Mouse (Mus musculus) retina, postnatal 1 day (tissue): Measurements from ENCODE around the gene Lrp2.
A peak's percentile ranks its signal among the peaks of the same experiment; 100 is the strongest.

Experiments used
- DNase-seq: peaks from one replicate; pipeline ENCODE4 v3.0.0-alpha.2; 2012

Lrp2 gene

GRCm38 (mm10) chr2:69585886-69586398, at the start of gene Lrp2:
Gene Lrp2, minus strand, starts transcription at chr2:69586065.
- peak; percentile 88 for DNase-seq

GRCm38 (mm10) chr2:69635064-69635701, 49.3 kb upstream of the Lrp2 start:
- peak; percentile 83 for DNase-seq

DNA sequence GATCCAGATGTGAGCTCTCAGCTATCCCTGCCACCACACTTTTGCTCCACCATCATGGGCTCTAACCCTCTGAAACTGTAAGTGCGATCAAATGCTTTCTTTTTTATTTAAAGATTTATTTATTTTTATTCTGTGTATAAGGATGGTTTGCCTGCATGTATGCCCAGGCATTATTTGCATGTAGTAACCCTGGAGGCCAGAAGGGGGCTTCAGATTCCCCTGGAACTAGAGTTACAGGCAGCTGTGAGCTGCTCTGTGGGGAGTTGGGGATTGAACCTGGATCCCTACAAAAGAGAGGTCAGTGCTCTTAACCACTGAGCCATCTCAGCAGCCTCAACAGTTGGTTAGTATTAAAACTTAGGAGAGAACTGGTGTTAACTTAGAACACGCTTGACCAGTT, 45.6 kb upstream of the Lrp2 start:
- DNase-seq = peak; percentile 45

DNA sequence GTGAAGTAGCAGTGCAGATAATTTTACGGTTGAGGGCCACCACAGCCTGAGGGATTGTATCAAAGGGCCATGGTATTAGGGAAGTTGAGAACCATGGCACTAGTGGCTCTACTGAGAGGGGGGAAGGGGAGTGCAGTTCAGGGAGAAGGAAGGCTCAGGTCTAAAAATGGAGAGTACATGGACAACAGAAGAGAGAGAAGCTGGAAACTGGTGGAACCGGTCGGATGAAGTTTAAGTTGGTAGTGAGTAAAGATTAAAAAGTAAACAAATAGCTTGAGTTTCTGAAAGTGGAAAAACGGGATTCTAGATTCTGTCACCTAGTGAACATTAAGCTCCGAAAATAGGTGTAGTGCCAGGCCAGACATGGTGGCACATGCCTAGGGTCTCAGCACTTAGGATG, 44.9 kb upstream of the Lrp2 start:
- no peak for DNase-seq

- DNase-seq = no peak
These were observed 44.0 kb upstream of the Lrp2 start for GRCm38 (mm10) chr2:69629914-69630313.

DNA sequence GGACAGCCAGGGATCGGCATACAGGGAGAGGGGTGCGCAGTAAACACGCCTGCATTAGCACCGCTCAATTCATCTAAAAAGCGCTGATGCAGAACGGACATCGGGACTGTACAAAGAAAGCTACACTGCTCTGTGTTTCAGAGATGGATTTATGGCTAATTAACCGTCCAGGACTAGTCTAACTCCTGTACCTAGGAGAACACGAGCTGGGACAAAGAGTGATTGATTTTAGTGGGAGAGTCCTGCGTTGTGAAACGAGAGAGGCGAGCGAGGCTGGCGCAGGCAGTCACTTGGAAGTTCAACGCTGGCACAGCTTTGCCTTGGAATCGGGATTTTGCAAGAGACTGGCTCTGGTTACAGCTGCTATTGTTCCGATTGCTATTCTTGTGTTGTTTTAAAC, 43.4 kb upstream of the Lrp2 start:
- no peak for DNase-seq

DNA sequence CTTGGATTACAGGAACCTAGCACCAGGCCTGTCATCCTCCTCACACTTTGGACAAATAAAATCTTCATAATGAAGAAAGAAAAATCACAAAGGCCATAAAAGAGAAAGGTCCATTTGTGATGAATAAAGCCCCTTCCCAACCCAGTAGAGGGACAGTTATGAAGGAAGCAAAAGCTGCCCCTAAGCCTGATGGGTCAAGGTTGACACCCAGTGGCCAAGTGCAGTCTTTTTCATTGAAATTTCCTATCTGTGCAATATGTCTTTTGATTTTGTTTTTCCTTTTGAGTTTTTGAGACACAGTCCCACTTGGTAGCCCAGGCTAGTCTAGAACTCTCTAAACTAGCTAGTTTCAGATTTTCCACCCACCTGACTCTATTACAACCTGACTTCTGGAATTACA, 33.4 kb upstream of the Lrp2 start:
- DNase-seq = no peak

- DNase-seq = no peak
These were observed 32.5 kb upstream of the Lrp2 start for GRCm38 (mm10) chr2:69618336-69618735.

- DNase-seq = peak; percentile 32
These were observed 27.4 kb upstream of the Lrp2 start for GRCm38 (mm10) chr2:69613237-69613636.

GRCm38 (mm10) chr2:69612716-69613115, 26.9 kb upstream of the Lrp2 start:
- DNase-seq = no peak

DNA sequence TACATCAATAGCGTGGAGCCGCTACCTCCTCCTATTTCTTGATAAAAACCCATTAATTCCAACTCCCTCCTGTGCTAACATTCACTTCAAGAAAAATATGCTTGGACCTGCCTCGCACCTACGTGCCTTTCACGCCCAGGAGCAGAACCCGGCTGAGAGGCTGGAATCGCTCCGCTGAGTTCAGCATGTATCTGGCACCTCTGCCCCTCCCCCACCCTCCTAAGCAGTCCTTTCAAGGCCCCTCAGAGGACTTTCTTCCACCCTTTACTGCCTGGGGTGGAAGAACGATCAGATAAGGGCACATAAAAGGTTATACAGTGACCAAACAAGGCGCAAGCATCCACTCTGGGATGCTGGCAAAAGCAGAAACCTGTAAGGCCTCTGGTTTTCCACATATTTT, 26.4 kb upstream of the Lrp2 start:
- DNase-seq = peak; percentile 34

DNA sequence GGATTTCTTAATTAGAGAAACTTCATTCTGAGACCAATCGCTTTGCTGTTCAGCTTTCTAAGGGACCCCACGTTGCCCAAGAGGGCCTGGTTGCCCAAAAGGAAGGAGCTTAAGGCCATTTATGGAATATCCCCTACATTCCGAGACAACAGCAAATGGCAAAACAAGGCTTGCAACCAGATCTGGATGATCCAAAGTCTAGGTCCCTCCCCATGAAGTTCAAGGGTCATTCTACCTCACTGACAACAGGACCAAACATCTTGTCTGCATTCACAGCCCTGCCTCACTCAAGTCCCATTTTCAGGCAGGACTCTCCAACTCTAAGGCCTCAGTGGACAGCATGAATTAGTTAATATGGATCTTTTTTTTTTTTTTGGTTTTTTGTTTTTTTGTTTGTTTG, 20.8 kb upstream of the Lrp2 start:
- no peak for DNase-seq

DNA sequence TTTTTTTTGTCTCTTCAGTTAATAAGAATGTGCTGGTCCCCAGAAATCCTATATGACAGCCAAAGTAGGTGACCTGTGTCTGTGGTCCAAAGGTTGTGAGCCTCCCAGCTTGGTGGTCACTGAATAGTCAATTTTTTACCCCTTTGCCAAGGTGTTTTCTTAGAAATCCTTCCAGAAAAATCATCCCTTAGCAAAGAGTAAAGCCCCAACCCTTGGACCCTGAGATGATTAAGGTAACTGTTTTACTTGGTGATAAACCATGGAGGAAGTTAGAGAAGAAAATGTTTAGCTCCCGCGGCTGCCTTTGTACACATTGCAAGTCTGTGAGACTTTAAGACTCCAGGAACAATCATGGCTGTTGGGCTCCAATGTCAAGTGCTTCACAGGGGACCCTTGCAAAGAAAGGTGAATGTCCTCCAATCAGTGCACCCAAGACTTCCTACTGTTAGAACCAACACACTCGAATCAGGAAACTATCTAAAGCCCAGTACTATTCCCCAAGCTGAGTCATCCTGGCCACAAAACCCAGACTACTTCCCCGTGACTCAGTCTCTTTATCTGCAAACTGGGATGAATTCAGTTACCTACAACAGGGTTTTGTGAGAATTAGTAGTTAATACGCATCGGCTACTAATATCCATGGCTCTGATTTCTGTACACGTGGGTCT, 18.0 kb upstream of the Lrp2 start:
- DNase-seq = no peak

- no peak for DNase-seq
These were observed 7.3 kb upstream of the Lrp2 start for GRCm38 (mm10) chr2:69593168-69593567.

DNA sequence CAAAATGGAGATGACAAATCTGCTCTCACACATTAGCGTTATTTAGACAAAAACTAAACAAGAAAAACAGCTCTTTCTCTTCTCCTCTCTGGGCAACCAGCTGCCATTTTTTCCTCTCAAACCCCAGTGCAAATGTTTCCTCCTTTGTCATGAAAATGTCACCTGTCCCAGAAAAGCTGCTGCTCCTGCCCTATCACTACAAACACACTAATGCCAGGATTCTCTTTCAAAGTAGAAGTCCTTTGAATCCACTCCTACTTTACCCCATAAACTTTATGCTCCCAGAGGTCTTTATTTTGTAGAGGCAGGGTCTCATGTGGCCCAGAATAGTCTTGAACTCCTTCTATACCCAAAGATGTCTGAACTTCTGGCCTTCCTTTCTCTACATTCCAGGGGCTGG, 6.7 kb upstream of the Lrp2 start:
- DNase-seq = no peak

DNA sequence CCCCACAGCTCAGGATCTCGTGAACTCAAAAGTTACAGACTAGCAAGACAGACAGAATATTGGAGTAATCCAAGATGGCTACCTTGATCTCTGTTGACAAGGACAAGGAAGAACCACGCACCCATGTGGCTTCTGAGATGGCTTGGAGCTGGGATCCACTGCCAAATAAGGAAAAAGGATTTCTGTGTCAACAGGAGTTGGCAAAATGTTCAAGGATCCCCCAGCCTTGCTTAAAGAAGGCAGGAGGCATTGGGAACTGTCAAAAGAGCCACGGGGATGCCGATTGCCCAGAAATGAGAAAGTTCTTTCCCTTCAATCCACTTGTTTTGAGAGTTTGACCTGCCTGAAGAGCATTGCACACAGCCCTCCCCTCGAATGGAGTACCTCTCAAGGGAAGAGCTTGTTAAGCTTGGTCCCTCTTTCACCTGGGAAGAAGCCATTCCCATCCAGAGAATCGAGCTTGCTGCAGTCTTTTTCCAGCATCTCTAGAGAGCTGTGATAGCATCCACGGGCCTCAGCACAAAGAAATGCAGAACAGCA, 6.2 kb upstream of the Lrp2 start:
- DNase-seq = no peak

DNA sequence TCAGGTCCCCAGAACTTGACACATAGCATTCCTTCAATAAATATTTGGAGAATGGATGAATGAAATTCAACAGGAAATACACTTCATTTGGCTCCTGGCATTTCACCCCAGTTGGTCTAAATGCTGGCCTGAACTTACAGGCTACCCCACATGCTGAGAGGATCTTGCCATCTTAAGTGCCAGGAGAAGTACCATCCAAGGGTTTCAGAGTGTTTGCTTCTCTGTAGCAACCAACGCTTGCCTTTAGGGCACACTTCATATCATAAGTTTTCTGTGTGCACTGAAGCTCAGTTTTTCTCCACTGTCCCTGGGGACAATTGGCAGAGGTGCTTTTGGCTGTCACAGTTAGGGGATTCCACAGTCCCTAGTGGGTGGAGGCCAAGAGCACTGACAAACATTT, 4.7 kb upstream of the Lrp2 start:
- DNase-seq = no peak

GRCm38 (mm10) chr2:69587896-69588295, 2.0 kb upstream of the Lrp2 start:
- peak; percentile 61 for DNase-seq

DNA sequence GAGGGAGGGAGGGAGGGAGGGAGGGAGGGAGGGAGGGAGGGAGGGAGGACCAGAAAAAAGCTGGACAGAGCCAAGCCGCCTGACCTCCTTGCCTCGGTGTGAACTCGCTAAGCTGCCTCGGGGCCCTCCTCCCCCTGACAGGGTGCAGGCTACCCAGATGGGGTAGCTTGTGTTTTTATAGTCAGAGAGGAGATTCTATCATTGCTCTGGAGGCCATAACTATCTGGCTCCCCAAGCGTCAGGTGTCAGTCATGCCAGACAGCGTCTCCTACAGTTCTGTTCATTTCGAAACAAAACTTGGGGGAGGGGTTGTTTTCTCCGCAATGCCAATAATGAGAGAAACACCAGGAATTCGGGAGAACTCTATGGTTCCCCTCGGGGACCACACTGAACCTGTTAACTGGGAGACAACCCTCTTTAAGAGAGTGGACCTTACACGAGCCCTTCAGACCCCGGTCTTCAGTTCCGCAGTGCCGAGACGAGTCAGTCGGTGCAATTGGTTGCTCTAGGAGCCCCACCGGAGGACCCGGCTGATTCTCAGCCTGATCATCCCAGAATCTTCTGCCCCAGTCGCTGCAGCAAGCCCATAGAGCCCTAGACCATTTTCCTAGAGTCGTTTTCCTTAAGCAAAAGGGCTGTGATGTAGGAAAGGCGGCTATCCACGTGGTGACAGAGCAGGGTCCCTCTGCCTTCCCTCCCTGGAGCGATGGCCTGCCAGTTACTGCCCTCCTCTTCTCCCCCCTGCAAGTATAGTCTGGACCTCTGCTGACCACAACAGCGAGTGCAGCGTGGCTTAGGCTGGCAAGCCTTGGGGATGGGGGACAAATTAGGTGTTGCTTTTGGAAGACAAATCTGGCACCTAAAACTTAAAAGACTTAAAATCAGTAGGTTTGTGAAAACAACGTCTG, 1.2 kb upstream of the Lrp2 start:
- peak; percentile 58 for DNase-seq

GRCm38 (mm10) chr2:69585191-69585885, 527 bp downstream of the Lrp2 start:
- DNase-seq = peak; percentile 68

- peak; percentile 72 for DNase-seq
These were observed 1.5 kb downstream of the Lrp2 start for GRCm38 (mm10) chr2:69584117-69584933.

- DNase-seq = no peak
These were observed 3.0 kb downstream of the Lrp2 start for GRCm38 (mm10) chr2:69582861-69583260.
